Mouse (Mus musculus): ENCODE measurements around the gene Zbtb20.

GRCm38 (mm10) chr16:42885964-42886363, 10.3 kb downstream of the Zbtb20 start:
- TF ChIP-seq CTCF (IDR thresholded peaks at IDR 0.05) (no peak), EP300 (IDR thresholded peaks at IDR 0.05) (no peak)
